Mouse (Mus musculus) liver, embryonic 15.5 days (tissue): ENCODE results near the gene 1190002N15Rik. TPM values are rescaled to one million over a fixed set of nuclear protein-coding genes. Genes with fewer than 3 reads are reported as not detected.

Experiments
- ATAC-seq: fragments of 200-750 bp; cut with Nextera tagmentation; 2 replicates; pipeline ENCODE4 v1.8.0; 2017; ENCODE audit warnings: moderate number of reproducible peaks, mild to moderate bottlenecking, moderate library complexity; ENCODE audit not compliant: insufficient read depth
- H3K27ac ChIP-seq: fragments of 300-500 bp; sonication (generic); replicated peaks from 2 replicates; pipeline ENCODE4 v1.5.1; 2015; ENCODE audit warnings: mild to moderate bottlenecking, inconsistent platforms
- H3K27me3 ChIP-seq: fragments of 300-500 bp; sonication (generic); 2 replicates; pipeline ENCODE4 v1.6.1; 2015; ENCODE audit warnings: mild to moderate bottlenecking, inconsistent platforms
- H3K36me3 ChIP-seq: fragments of 300-500 bp; sonication (generic); replicated peaks from 2 replicates; pipeline ENCODE4 v1.6.1; 2015; ENCODE audit warnings: moderate library complexity, mild to moderate bottlenecking, inconsistent platforms
- H3K4me1 ChIP-seq: fragments of 300-500 bp; sonication (generic); replicated peaks from 2 replicates; pipeline ENCODE4 v1.6.1; 2015; ENCODE audit warnings: inconsistent platforms
- H3K4me2 ChIP-seq: fragments of 300-500 bp; sonication (generic); 2 replicates; pipeline ENCODE4 v1.6.1; 2015; ENCODE audit warnings: moderate library complexity, mild to moderate bottlenecking, inconsistent platforms
- H3K4me3 ChIP-seq: fragments of 300-500 bp; sonication (generic); replicated peaks from 2 replicates; pipeline ENCODE4 v1.5.1; 2015; ENCODE audit warnings: mild to moderate bottlenecking, inconsistent platforms
- H3K9ac ChIP-seq: fragments of 300-500 bp; sonication (generic); 2 replicates; pipeline ENCODE4 v1.6.1; 2015; ENCODE audit warnings: moderate library complexity, mild to moderate bottlenecking, inconsistent platforms
- H3K9me3 ChIP-seq: fragments of 300-500 bp; sonication (generic); replicated peaks from 2 replicates; pipeline ENCODE4 v1.6.1; 2016; ENCODE audit warnings: inconsistent platforms
- WGBS: fragments of 180-500 bp; shearing (Covaris S2); methylation state at CpG from one replicate; pipeline ENCODE4 v1.1.7; 2015; ENCODE audit warnings: mixed read lengths; ENCODE audit not compliant: insufficient replicate concordance; 5-methylcytosine and 5-hydroxymethylcytosine counted together
- polyA plus RNA-seq: library from polyadenylated mRNA; unstranded; fragments of >200 nt; fragmentation: Nextera tagmentation; extraction: Ambion mirVana; gene quantifications from 2 replicates; pipeline ENCODE4 v1.2.1, GENCODE M21; 2015

1190002N15Rik gene
- 8.5 and 10.1 TPM in 2 replicates for polyA plus RNA-seq

DNA sequence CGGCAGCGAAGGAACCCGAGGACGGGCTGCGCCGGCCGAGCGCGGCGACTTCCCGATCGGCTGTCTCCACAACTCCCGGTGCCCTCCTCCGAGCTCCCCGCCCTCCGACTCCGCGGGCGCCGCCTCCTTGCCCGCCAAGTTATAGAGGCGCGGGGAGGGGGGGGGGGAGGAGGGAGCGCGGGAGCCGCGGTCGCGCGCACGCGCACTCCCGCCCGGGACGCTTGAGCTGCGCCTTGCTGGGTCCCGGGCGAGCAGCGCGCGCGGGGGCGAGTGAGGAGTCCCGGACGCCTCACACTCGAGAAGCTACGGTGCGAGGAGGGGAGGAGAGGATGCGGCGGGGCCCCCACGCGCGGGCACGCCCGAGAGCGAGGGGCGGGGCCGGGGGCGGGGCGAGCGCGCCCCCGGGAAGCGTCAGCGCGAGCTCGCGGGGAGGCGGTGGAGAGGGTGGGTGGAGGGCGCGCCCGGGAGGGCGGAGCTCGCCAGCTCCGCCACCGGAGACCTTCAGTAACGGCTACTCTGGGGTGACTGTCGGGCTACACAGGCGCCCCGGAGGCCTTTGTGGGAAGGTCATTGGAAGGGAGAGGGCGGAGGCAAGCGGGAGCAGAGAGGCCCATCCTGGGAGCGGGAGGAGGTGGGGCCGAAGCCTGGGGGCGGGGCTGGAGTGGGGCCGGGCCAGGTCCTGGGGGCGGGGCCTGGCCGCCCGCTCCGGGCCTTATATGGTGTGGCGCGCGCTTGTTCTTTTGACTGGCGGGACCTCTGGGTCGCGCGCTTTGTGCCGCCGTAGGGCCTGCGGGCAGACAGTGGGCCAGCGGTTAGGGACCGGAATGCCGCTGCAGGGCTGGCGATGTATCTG, at the start of gene 1190002N15Rik:
Gene 1190002N15Rik, minus strand, starts transcription at position 112 of the 853 bp plus-strand sequence.
- Histone ChIP-seq H3K4me2 (peak within 1 kb of the TSS; percentile 97), H3K9me3 (no peaks in the 10 kb centered on the region), H3K27ac (peak within 1 kb of the TSS; percentile 95), H3K4me1 (peaks cover 51% of the 10 kb centered on the region), H3K36me3 (no peaks in the 10 kb centered on the region), H3K27me3 (no peaks in the 10 kb centered on the region), H3K4me3 (peak within 1 kb of the TSS; percentile 86), H3K9ac (peak within 1 kb of the TSS; percentile 88)
- WGBS = under 1% methylated on average over 84 of the region's 104 CpGs
- peak; percentile 82 for ATAC-seq

- no peak overlapping the region for H3K9ac ChIP-seq
- H3K4me1 ChIP-seq = no peaks in the 10 kb centered on the region
- no peaks in the 10 kb centered on the region for H3K36me3 ChIP-seq
- H3K4me3 ChIP-seq = no peak overlapping the region
- no peaks in the 10 kb centered on the region for H3K27me3 ChIP-seq
- ATAC-seq = no peak
- no peak overlapping the region for H3K4me2 ChIP-seq
- no peaks in the 10 kb centered on the region for H3K9me3 ChIP-seq
- 70% methylated on average over 8 of the region's 8 CpGs for WGBS
- H3K27ac ChIP-seq = no peak overlapping the region
These were observed 44.4 kb upstream of the 1190002N15Rik start for GRCm38 (mm10) chr9:94582309-94582708.

- no peak for ATAC-seq
- Histone ChIP-seq H3K27ac (no peak overlapping the region), H3K27me3 (no peaks in the 10 kb centered on the region), H3K36me3 (no peaks in the 10 kb centered on the region), H3K4me1 (no peaks in the 10 kb centered on the region), H3K4me3 (no peak overlapping the region), H3K9ac (no peak overlapping the region), H3K9me3 (no peaks in the 10 kb centered on the region), H3K4me2 (no peak overlapping the region)
- 51% methylated on average over 4 of the region's 4 CpGs for WGBS
These were observed 43.8 kb upstream of the 1190002N15Rik start for GRCm38 (mm10) chr9:94581661-94582060.

GRCm38 (mm10) chr9:94580071-94580737, 42.3 kb upstream of the 1190002N15Rik start:
- Histone ChIP-seq H3K36me3 (no peaks in the 10 kb centered on the region), H3K27ac (no peak overlapping the region), H3K4me1 (no peaks in the 10 kb centered on the region), H3K4me2 (no peak overlapping the region), H3K4me3 (no peak overlapping the region), H3K27me3 (no peaks in the 10 kb centered on the region), H3K9ac (no peak overlapping the region), H3K9me3 (no peaks in the 10 kb centered on the region)
- no peak for ATAC-seq
- WGBS = 69% methylated on average over 3 of the region's 3 CpGs

GRCm38 (mm10) chr9:94571802-94572201, 33.9 kb upstream of the 1190002N15Rik start:
- Histone ChIP-seq H3K9ac (no peak overlapping the region), H3K4me1 (no peaks in the 10 kb centered on the region), H3K4me2 (no peak overlapping the region), H3K27ac (no peak overlapping the region), H3K9me3 (no peaks in the 10 kb centered on the region), H3K27me3 (no peaks in the 10 kb centered on the region), H3K36me3 (no peaks in the 10 kb centered on the region), H3K4me3 (no peak overlapping the region)
- ATAC-seq = no peak
- WGBS = 51% methylated on average over 1 of the region's 1 CpGs

DNA sequence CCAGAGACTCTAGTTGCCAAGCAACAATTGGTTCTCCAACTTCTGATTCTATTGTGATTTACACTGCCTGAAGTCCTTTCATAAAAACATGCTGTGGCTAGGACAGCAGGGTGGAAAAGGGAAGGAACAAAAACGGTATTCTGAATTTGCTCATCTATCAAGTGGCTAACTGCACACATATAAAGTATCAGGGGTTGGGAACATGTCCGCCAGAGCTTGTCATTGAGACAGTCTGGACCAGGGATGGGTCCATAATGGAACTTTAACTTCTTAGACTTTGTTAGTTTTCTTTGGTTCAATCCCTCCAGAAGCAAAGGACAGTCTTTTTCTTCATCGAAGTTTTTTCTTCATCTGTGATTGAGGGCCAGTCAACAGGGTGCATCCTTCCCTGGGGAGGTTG, 30.5 kb upstream of the 1190002N15Rik start:
- no peaks in the 10 kb centered on the region for H3K4me1 ChIP-seq
- H3K36me3 ChIP-seq = no peaks in the 10 kb centered on the region
- H3K27me3 ChIP-seq = no peaks in the 10 kb centered on the region
- H3K9me3 ChIP-seq = no peaks in the 10 kb centered on the region
- H3K4me2 ChIP-seq = no peak overlapping the region
- H3K4me3 ChIP-seq = no peak overlapping the region
- H3K27ac ChIP-seq = no peak overlapping the region
- no peak overlapping the region for H3K9ac ChIP-seq
- no peak for ATAC-seq
- WGBS = 55% methylated on average over 3 of the region's 3 CpGs

DNA sequence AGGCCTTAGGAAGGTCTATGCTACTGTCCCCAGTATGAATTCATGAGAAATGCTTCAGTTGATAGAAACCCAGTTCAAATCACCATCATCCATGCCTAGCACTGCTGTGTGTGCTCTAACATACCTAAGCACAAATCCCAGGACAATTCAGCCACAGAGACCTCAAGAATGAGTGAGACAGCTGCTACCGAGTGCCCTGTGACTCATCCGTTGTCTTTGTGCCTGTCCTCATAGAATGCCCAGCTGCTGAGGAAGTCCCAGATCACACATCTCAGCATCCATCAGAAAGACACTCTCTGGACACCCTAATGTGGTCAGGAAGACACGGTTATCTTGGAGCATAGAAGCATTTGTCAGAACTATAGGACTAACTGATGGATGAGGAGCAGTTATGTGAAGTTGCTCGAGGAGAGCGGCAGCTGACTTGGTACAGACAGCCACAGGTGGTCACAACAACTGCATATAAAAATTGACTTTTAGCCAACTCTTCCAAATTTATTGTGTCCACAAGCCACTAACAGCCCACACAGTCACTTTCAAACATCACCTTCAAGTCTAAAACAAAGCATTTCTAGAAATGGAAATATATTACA, 29.9 kb upstream of the 1190002N15Rik start:
- no peak overlapping the region for H3K4me3 ChIP-seq
- H3K27ac ChIP-seq = no peak overlapping the region
- ATAC-seq = no peak
- no peaks in the 10 kb centered on the region for H3K27me3 ChIP-seq
- H3K9ac ChIP-seq = no peak overlapping the region
- no peaks in the 10 kb centered on the region for H3K36me3 ChIP-seq
- H3K4me2 ChIP-seq = no peak overlapping the region
- 61% methylated on average over 5 of the region's 5 CpGs for WGBS
- H3K4me1 ChIP-seq = no peaks in the 10 kb centered on the region
- no peaks in the 10 kb centered on the region for H3K9me3 ChIP-seq

- peak; percentile 70 for ATAC-seq
- H3K9ac ChIP-seq = no peak overlapping the region
- WGBS = 22% methylated on average over 6 of the region's 6 CpGs
- H3K36me3 ChIP-seq = no peaks in the 10 kb centered on the region
- H3K4me1 ChIP-seq = peaks cover 32% of the 10 kb centered on the region
- H3K27ac ChIP-seq = peak overlapping the region; percentile 68
- peak overlapping the region; percentile 18; the same call in 1 of the 2 replicates for H3K4me2 ChIP-seq
- H3K27me3 ChIP-seq = no peaks in the 10 kb centered on the region
- no peak overlapping the region for H3K4me3 ChIP-seq
- no peaks in the 10 kb centered on the region for H3K9me3 ChIP-seq
These were observed 19.1 kb upstream of the 1190002N15Rik start for GRCm38 (mm10) chr9:94556776-94557514.

DNA sequence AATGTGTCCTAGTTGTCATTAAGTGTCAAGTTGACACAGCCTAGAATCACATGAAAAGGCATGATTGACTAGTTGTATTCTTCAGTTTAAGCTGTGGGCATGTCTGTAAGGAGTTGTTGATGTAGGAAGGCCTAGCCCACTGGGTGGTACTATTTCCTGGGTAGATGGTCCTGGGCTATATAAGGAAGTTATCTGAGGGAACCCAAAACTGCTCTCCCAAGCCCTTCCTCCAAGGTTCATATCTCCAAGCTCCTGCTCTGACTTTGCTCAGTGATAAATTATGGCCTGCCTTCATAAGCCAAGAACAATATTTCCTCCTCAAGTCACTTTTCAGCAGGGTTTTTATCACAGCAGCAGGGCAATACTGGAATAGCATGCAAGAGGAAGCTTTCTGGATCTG, 18.4 kb upstream of the 1190002N15Rik start:
- H3K27ac ChIP-seq = peak overlapping the region; percentile 68
- peak; percentile 85 for ATAC-seq
- peak overlapping the region; percentile 18; the same call in 1 of the 2 replicates for H3K4me2 ChIP-seq
- peaks cover 32% of the 10 kb centered on the region for H3K4me1 ChIP-seq
- no peaks in the 10 kb centered on the region for H3K27me3 ChIP-seq
- H3K9ac ChIP-seq = no peak overlapping the region
- no peaks in the 10 kb centered on the region for H3K9me3 ChIP-seq
- H3K36me3 ChIP-seq = no peaks in the 10 kb centered on the region
- no peak overlapping the region for H3K4me3 ChIP-seq

DNA sequence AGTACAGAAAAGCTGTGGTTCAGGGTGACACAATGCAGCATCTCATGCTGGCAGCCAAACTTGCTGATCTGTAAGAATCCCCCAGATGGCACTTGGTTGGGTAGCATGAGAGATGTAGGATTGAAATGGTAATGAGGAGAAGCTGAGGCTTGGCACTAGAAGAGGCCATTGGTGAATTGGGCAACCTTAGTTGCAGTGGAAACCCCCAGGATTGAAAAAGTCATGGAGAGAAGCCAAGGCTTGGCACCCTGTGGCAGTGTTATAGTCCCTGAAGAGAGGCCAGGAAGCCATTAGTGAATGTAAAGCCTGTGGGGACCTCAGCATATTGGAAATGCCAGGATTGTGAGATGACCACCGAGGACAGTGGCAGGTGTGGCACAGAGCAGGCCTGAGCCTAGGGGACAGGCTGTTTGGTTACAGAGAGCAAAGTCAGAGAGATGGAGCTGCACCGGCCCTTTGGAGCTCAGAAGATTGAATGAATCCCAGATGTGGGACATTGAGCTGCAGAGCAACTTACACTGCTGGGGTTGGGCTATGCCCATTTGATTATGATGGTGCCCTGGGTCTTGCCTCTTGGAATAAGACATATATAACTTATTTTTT, 12.7 kb upstream of the 1190002N15Rik start:
- H3K9me3 ChIP-seq = no peaks in the 10 kb centered on the region
- WGBS = 67% methylated on average over 2 of the region's 2 CpGs
- no peaks in the 10 kb centered on the region for H3K27me3 ChIP-seq
- H3K4me2 ChIP-seq = no peak overlapping the region
- no peak for ATAC-seq
- peaks cover 6% of the 10 kb centered on the region; the same call in 1 of the 2 replicates for H3K4me1 ChIP-seq
- H3K36me3 ChIP-seq = no peaks in the 10 kb centered on the region
- no peak overlapping the region for H3K4me3 ChIP-seq
- no peak overlapping the region for H3K27ac ChIP-seq
- no peak overlapping the region for H3K9ac ChIP-seq
